Mouse (Mus musculus): ENCODE measurements around the gene Slit3. TPM values are rescaled to one million over a fixed set of nuclear protein-coding genes. Genes with fewer than 3 reads are reported as not detected.

Gene Slit3
- polyA plus RNA-seq, 1 experiment: 6.4 TPM

DNA sequence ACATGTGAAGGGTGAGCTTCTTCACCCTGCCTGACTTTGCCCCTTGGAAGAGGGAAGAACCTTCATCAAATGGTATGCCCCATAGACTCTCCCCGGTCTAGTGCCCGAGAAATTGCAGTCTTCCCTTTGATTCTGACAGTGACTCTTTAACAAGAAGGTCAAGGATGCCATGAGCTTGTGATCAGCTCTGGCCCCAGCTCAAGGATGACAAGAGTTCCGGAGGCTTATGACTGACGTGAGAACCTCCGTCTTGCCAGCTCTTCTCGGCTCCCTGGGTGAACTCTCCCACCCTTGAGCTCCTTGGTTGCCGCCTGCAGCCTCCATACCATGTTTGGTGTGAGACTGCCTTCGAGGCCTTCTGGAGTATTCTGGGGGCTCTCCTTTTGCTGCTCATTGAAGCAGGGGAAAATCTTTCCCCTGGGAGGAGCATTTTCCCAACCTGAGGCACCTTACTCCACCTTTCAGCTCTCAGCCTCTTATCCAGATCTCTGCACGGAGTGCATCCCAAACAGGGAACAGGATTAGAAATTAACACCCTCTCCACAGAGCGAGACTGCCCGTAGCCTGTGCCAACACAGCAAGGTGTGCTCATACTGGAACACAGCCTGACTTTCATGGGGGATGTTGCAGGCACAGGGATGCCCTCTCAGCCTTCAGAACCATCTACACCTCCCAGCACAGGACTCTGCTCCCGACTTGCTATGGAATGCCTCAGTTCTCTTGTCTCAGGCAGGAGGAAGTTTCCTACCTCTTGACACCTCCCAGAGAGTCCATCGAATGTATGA, 224.9 kb downstream of the Slit3 start:
- H3K27ac ChIP-seq (ENCODE audit: control insufficient read depth, insufficient read depth, low read length): no peak overlapping the region
- H3K4me1 ChIP-seq (replicated peaks; ENCODE audit: control insufficient read depth, insufficient read depth, low read length): peaks cover under 1% of the 10 kb centered on the region
- TF ChIP-seq CTCF (IDR thresholded peaks at IDR 0.05; ENCODE audit: borderline replicate concordance, control insufficient read depth, extremely low read depth, insufficient read depth, low read length, poor library complexity) (no peak), POLR2A (IDR thresholded peaks at IDR 0.05; ENCODE audit: control insufficient read depth, extremely low read depth, insufficient read depth, low read length, poor library complexity) (no peak)
- no peak for DNase-seq
- H3K36me3 ChIP-seq (ENCODE audit: control insufficient read depth, insufficient read depth, low read length): no peaks in the 10 kb centered on the region
- H3K27me3 ChIP-seq (ENCODE audit: control insufficient read depth, insufficient read depth, low read length): no peaks in the 10 kb centered on the region
- WGBS: 88% methylated on average over 13 of the region's 13 CpGs
- no peak overlapping the region for H3K4me3 ChIP-seq (ENCODE audit: control insufficient read depth, insufficient read depth, low read length)

DNA sequence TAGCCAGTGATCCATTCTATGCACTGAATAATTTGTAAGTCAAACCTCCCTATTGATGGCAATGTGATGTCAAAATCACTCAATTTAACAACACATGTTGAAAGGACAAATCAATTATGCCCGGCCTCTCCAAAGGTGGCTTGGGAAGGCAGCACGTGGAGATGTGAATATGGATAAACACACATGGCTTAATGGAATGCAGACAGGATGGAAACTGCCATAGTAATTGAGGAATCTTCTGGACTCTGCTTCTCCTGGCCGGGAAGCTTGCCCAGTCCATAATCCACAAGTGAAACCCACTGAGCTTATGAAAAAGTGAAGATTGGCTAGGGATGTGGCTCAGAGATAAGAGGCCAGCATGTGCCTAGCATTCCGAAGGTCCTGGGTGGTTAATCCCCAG, 227.1 kb downstream of the Slit3 start:
- Histone ChIP-seq H3K4me1 (replicated peaks; ENCODE audit: control insufficient read depth, insufficient read depth, low read length) (no peaks in the 10 kb centered on the region; the same call in 1 of the 2 replicates), H3K4me3 (ENCODE audit: control insufficient read depth, insufficient read depth, low read length) (no peak overlapping the region), H3K27me3 (ENCODE audit: control insufficient read depth, insufficient read depth, low read length) (no peaks in the 10 kb centered on the region), H3K36me3 (ENCODE audit: control insufficient read depth, insufficient read depth, low read length) (no peaks in the 10 kb centered on the region), H3K27ac (ENCODE audit: control insufficient read depth, insufficient read depth, low read length) (no peak overlapping the region)
- no peak for DNase-seq
- 80% methylated on average over 4 of the region's 4 CpGs for WGBS
- TF ChIP-seq CTCF (IDR thresholded peaks at IDR 0.05; ENCODE audit: borderline replicate concordance, control insufficient read depth, extremely low read depth, insufficient read depth, low read length, poor library complexity): no peak
- TF ChIP-seq POLR2A (IDR thresholded peaks at IDR 0.05; ENCODE audit: control insufficient read depth, extremely low read depth, insufficient read depth, low read length, poor library complexity): no peak

GRCm38 (mm10) chr11:35350968-35351367, 229.9 kb downstream of the Slit3 start:
- Histone ChIP-seq H3K4me1 (replicated peaks; ENCODE audit: control insufficient read depth, insufficient read depth, low read length) (no peaks in the 10 kb centered on the region), H3K4me3 (ENCODE audit: control insufficient read depth, insufficient read depth, low read length) (no peak overlapping the region), H3K36me3 (ENCODE audit: control insufficient read depth, insufficient read depth, low read length) (no peaks in the 10 kb centered on the region), H3K27me3 (ENCODE audit: control insufficient read depth, insufficient read depth, low read length) (no peaks in the 10 kb centered on the region), H3K27ac (ENCODE audit: control insufficient read depth, insufficient read depth, low read length) (no peak overlapping the region)
- no peak for TF ChIP-seq POLR2A (IDR thresholded peaks at IDR 0.05; ENCODE audit: control insufficient read depth, extremely low read depth, insufficient read depth, low read length, poor library complexity)
- TF ChIP-seq CTCF (IDR thresholded peaks at IDR 0.05; ENCODE audit: borderline replicate concordance, control insufficient read depth, extremely low read depth, insufficient read depth, low read length, poor library complexity): no peak
- no peak for DNase-seq
- 67% methylated on average over 4 of the region's 4 CpGs for WGBS

DNA sequence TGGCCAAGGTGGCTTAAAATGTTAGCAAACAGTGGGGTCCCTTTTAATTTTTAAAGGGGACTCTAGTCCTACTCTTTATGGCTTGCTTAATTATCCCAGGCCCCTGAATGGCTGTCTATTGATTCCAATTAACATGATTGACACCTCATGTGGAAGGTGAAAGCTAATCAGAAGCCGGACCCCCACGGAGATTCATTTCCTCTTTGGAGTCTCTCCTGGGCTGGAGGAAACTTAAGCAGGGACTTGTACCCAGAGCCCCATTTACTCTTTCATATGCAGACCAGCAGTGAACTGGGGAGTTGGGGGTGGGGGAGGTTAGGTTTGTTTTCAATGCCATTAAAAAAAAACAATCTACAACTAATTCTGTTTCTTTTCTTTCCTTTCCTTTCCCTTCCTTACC, 230.4 kb downstream of the Slit3 start:
- Histone ChIP-seq H3K36me3 (ENCODE audit: control insufficient read depth, insufficient read depth, low read length) (no peaks in the 10 kb centered on the region), H3K27me3 (ENCODE audit: control insufficient read depth, insufficient read depth, low read length) (no peaks in the 10 kb centered on the region), H3K27ac (ENCODE audit: control insufficient read depth, insufficient read depth, low read length) (no peak overlapping the region), H3K4me1 (replicated peaks; ENCODE audit: control insufficient read depth, insufficient read depth, low read length) (no peaks in the 10 kb centered on the region), H3K4me3 (ENCODE audit: control insufficient read depth, insufficient read depth, low read length) (no peak overlapping the region)
- DNase-seq: no peak
- WGBS: 35% methylated on average over 2 of the region's 2 CpGs
- TF ChIP-seq CTCF (IDR thresholded peaks at IDR 0.05; ENCODE audit: borderline replicate concordance, control insufficient read depth, extremely low read depth, insufficient read depth, low read length, poor library complexity): no peak
- no peak for TF ChIP-seq POLR2A (IDR thresholded peaks at IDR 0.05; ENCODE audit: control insufficient read depth, extremely low read depth, insufficient read depth, low read length, poor library complexity)

GRCm38 (mm10) chr11:35355811-35356210, 234.8 kb downstream of the Slit3 start:
- H3K4me1 ChIP-seq (replicated peaks; ENCODE audit: control insufficient read depth, insufficient read depth, low read length): no peaks in the 10 kb centered on the region
- H3K4me3 ChIP-seq (ENCODE audit: control insufficient read depth, insufficient read depth, low read length): no peak overlapping the region
- no peaks in the 10 kb centered on the region for H3K36me3 ChIP-seq (ENCODE audit: control insufficient read depth, insufficient read depth, low read length)
- TF ChIP-seq CTCF (IDR thresholded peaks at IDR 0.05; ENCODE audit: borderline replicate concordance, control insufficient read depth, extremely low read depth, insufficient read depth, low read length, poor library complexity): no peak
- TF ChIP-seq POLR2A (IDR thresholded peaks at IDR 0.05; ENCODE audit: control insufficient read depth, extremely low read depth, insufficient read depth, low read length, poor library complexity): no peak
- H3K27me3 ChIP-seq (ENCODE audit: control insufficient read depth, insufficient read depth, low read length): no peaks in the 10 kb centered on the region
- no peak overlapping the region for H3K27ac ChIP-seq (ENCODE audit: control insufficient read depth, insufficient read depth, low read length)
- no peak for DNase-seq
- 88% methylated on average over 4 of the region's 4 CpGs for WGBS

- no peaks in the 10 kb centered on the region for H3K4me1 ChIP-seq (replicated peaks; ENCODE audit: control insufficient read depth, insufficient read depth, low read length)
- no peak for DNase-seq
- H3K4me3 ChIP-seq (ENCODE audit: control insufficient read depth, insufficient read depth, low read length): no peak overlapping the region
- TF ChIP-seq POLR2A (IDR thresholded peaks at IDR 0.05; ENCODE audit: control insufficient read depth, extremely low read depth, insufficient read depth, low read length, poor library complexity) (no peak), CTCF (IDR thresholded peaks at IDR 0.05; ENCODE audit: borderline replicate concordance, control insufficient read depth, extremely low read depth, insufficient read depth, low read length, poor library complexity) (no peak)
- H3K27ac ChIP-seq (ENCODE audit: control insufficient read depth, insufficient read depth, low read length): no peak overlapping the region
- 92% methylated on average over 6 of the region's 6 CpGs for WGBS
- no peaks in the 10 kb centered on the region for H3K27me3 ChIP-seq (ENCODE audit: control insufficient read depth, insufficient read depth, low read length)
- H3K36me3 ChIP-seq (ENCODE audit: control insufficient read depth, insufficient read depth, low read length): no peaks in the 10 kb centered on the region
Measured at GRCm38 (mm10) chr11:35361071-35361470, 240.0 kb downstream of the Slit3 start.

Data from thymus, adult 2 months (tissue).